Mouse (Mus musculus): Measurements from ENCODE around the gene 4930470P17Rik. TPM values are rescaled to one million over a fixed set of nuclear protein-coding genes. Genes with fewer than 3 reads are reported as not detected.

4930470P17Rik gene
- not detected in 2 replicates for polyA plus RNA-seq (2011; ENCODE audit: insufficient read length, low read depth, missing spikeins)

DNA sequence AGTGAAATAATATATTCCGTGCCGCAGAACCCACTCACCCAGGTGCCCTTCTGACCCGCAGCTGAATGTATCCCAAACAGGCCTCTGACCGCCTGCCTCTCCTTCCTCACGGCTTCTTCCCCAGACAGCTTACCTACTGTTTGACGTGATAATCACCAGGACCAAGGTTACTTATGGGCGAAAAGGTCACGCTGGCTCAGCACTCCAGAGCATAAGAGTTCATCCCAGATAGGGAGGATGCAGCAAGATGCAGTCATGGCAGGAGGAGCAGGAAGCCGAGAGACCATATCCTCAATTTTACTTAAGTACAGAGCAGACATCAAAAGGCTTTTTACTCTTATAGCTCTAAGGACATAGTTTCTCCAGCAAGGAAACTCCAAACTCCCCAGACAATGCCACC lies at the start of gene 4930470P17Rik:
TSS of gene 4930470P17Rik (minus strand) at position 101 of the 400 bp plus-strand sequence.
- Histone ChIP-seq H3K27ac (ENCODE audit: insufficient read depth, low read length) (no peak within 1 kb of the TSS), H3K4me3 (ENCODE audit: insufficient read depth, low read length) (no peak within 1 kb of the TSS), H3K4me1 (ENCODE audit: control insufficient read depth, insufficient read depth, low read length) (no peaks in the 10 kb centered on the region)
- TF ChIP-seq POLR2A (IDR thresholded peaks at IDR 0.05; ENCODE audit: low read depth, low read length) (no peak), CTCF (IDR thresholded peaks at IDR 0.05; ENCODE audit: borderline replicate concordance, insufficient read depth, low read length) (no peak)

DNA sequence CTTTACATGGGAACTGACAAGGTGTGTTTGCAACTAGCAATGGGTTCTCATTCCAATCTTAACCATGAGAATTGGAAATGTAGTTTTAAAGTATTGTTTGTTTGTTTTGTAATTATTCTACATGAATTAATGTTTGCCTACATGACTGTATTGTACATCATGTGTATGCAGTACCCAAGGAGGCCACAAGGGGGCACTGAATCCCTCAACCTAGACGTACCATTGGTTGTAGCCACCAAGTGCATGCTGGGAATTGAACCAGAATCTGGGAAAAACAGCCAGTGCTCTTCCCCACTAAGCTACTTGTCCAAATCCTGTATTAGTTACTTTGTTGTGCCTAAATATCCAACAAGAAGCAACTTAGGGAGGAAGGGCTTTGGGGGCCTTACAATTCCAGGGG lies 49.7 kb upstream of the 4930470P17Rik start:
- Histone ChIP-seq H3K27ac (ENCODE audit: insufficient read depth, low read length) (no peak overlapping the region), H3K4me3 (ENCODE audit: insufficient read depth, low read length) (no peak overlapping the region), H3K4me1 (ENCODE audit: control insufficient read depth, insufficient read depth, low read length) (no peaks in the 10 kb centered on the region)
- TF ChIP-seq CTCF (IDR thresholded peaks at IDR 0.05; ENCODE audit: borderline replicate concordance, insufficient read depth, low read length), result no peak
- TF ChIP-seq POLR2A (IDR thresholded peaks at IDR 0.05; ENCODE audit: low read depth, low read length), result no peak

DNA sequence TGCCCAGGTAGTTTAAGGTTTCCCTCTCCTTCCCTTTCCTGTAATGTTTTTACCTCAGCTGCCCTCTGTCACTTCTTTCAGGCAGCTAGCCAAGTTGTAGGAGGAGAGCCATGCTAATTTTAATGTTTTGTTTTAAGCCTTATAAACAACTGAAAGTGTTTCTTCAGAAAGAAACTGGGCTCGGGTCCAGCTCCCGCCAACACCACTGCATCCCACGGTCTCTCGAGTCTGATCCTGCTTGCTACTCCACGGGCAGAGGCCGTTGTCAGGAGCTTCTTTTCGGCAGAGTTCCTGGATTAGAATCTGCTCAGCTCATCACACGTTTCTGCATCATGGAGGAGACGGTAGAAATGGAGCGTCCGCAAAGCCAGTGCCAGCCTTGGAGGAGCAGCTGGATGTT lies 46.7 kb upstream of the 4930470P17Rik start:
- H3K27ac ChIP-seq (ENCODE audit: insufficient read depth, low read length), result no peak overlapping the region
- no peaks in the 10 kb centered on the region for H3K4me1 ChIP-seq (ENCODE audit: control insufficient read depth, insufficient read depth, low read length)
- no peak for TF ChIP-seq POLR2A (IDR thresholded peaks at IDR 0.05; ENCODE audit: low read depth, low read length)
- no peak for TF ChIP-seq CTCF (IDR thresholded peaks at IDR 0.05; ENCODE audit: borderline replicate concordance, insufficient read depth, low read length)
- no peak overlapping the region for H3K4me3 ChIP-seq (ENCODE audit: insufficient read depth, low read length)

DNA sequence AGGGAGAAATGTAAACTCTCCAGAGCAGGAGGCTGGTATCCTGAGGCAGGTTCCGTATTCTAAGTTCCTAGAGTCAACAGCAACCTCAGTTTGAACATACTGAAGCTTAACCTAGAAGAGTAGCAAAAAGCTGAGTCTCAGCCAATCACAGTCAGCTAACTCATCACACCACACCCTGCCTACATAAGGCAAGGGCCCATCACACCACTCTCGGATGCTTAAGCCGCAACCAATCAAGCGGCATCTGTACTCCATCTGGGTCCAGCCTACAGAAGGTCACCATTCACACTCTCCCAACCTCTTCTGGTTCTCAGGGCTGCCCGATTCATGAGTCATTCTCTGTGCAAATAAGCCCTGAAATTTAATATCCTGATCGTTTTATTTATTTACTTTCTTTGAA lies 44.4 kb upstream of the 4930470P17Rik start:
- no peak overlapping the region for H3K4me3 ChIP-seq (ENCODE audit: insufficient read depth, low read length)
- H3K27ac ChIP-seq (ENCODE audit: insufficient read depth, low read length), result no peak overlapping the region
- no peak for TF ChIP-seq POLR2A (IDR thresholded peaks at IDR 0.05; ENCODE audit: low read depth, low read length)
- TF ChIP-seq CTCF (IDR thresholded peaks at IDR 0.05; ENCODE audit: borderline replicate concordance, insufficient read depth, low read length), result no peak
- no peaks in the 10 kb centered on the region for H3K4me1 ChIP-seq (ENCODE audit: control insufficient read depth, insufficient read depth, low read length)

DNA sequence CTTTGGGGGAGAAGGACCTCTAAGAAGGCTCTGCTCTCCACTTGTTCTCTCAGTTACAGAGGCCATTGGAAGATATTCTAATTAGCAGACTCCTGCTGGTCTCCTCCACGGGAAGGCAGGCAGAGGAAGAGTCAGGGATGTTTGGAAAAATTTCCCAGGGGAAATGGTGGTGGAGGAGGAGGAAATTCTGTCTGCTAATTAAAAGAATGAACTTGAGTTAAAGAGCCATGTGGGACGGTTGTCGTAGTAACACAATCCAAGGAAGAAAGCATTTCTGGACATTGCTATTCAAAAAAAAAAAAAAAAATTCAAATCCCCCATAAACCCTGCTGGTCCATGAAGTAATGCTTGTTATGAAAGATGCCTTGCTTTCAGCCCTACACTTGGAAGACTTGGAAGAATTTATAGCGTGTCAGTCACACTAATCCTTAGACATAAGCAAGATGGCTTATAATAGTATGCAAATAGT lies 40.6 kb upstream of the 4930470P17Rik start:
- H3K27ac ChIP-seq (ENCODE audit: insufficient read depth, low read length), result no peak overlapping the region
- H3K4me3 ChIP-seq (ENCODE audit: insufficient read depth, low read length), result no peak overlapping the region
- no peak for TF ChIP-seq POLR2A (IDR thresholded peaks at IDR 0.05; ENCODE audit: low read depth, low read length)
- no peak for TF ChIP-seq CTCF (IDR thresholded peaks at IDR 0.05; ENCODE audit: borderline replicate concordance, insufficient read depth, low read length)
- no peaks in the 10 kb centered on the region for H3K4me1 ChIP-seq (ENCODE audit: control insufficient read depth, insufficient read depth, low read length)

DNA sequence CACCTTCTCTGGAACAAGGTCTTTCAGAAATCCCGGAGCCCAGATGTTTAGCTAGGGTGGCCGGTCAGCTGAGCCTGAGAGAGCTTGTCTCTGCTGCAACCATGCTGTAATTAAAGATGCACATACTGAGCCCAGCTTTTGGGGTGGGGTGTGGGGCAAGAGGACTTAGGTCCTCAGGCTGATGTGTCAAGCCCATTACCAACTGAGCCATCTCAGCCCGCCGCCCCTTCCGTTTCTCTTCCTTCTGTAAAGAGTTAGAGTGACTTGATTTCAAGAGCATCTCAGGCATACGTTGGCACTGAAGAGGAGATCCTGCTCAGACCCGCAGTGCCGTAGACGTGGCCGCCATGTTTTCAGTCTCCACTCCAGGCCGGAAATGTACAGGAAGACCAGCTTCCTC lies 38.5 kb upstream of the 4930470P17Rik start:
- Histone ChIP-seq H3K4me3 (ENCODE audit: insufficient read depth, low read length) (no peak overlapping the region), H3K27ac (ENCODE audit: insufficient read depth, low read length) (no peak overlapping the region), H3K4me1 (ENCODE audit: control insufficient read depth, insufficient read depth, low read length) (no peaks in the 10 kb centered on the region)
- TF ChIP-seq POLR2A (IDR thresholded peaks at IDR 0.05; ENCODE audit: low read depth, low read length), result no peak
- TF ChIP-seq CTCF (IDR thresholded peaks at IDR 0.05; ENCODE audit: borderline replicate concordance, insufficient read depth, low read length), result no peak

DNA sequence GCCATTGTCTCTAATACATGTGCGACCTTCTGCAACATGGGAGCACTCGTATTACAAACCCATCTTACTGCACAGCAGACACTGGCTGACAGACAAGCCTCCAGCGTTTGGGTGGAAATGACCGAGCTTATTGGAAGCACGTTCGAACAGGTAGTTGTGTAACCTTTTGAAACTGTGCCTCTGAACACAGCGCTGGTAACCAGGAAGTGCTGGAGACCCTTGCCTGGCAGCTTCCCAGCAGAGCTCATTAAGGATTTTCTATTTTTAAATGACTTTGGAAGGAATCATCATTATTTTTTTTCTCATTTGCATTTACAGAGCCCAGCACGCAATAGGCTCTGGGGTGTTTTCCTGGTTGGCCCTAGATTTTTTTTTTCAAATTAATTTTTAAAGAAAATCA lies 36.9 kb upstream of the 4930470P17Rik start:
- no peaks in the 10 kb centered on the region for H3K4me1 ChIP-seq (ENCODE audit: control insufficient read depth, insufficient read depth, low read length)
- TF ChIP-seq CTCF (IDR thresholded peaks at IDR 0.05; ENCODE audit: borderline replicate concordance, insufficient read depth, low read length) (no peak), POLR2A (IDR thresholded peaks at IDR 0.05; ENCODE audit: low read depth, low read length) (no peak)
- H3K4me3 ChIP-seq (ENCODE audit: insufficient read depth, low read length), result no peak overlapping the region
- H3K27ac ChIP-seq (ENCODE audit: insufficient read depth, low read length), result no peak overlapping the region

DNA sequence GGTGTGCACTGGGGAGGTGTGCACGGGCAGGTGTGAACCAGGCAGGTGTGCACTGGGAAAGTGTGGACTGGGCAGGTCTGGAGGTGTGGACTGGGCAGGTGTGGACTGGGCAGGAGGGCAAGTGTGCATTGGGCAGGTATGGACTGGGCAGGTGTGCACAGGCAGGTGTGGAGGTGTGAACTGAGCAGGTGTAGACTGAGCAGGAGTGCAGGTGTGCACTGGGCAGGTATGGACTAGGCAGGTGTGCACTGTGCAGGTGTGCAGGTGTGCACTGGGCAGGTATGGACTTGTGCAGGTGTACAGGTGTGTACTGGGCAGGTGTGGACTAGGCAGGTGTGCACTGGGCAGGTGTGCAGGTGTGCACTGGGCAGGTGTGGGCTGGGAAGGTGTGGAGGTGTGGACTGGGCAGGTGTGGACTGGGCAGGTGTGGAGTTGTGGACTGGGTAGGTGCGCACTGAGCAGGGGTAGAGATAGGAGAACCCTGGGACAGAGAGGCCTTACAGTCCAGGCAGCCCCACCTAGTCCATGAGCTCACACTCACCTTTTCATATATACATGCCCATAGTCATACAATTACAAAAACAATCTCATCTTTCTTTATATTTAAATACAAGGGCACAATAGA lies 31.3 kb upstream of the 4930470P17Rik start:
- no peak for TF ChIP-seq POLR2A (IDR thresholded peaks at IDR 0.05; ENCODE audit: low read depth, low read length)
- TF ChIP-seq CTCF (IDR thresholded peaks at IDR 0.05; ENCODE audit: borderline replicate concordance, insufficient read depth, low read length), result no peak
- no peak overlapping the region for H3K4me3 ChIP-seq (ENCODE audit: insufficient read depth, low read length)
- no peaks in the 10 kb centered on the region for H3K4me1 ChIP-seq (ENCODE audit: control insufficient read depth, insufficient read depth, low read length)
- H3K27ac ChIP-seq (ENCODE audit: insufficient read depth, low read length), result no peak overlapping the region

DNA sequence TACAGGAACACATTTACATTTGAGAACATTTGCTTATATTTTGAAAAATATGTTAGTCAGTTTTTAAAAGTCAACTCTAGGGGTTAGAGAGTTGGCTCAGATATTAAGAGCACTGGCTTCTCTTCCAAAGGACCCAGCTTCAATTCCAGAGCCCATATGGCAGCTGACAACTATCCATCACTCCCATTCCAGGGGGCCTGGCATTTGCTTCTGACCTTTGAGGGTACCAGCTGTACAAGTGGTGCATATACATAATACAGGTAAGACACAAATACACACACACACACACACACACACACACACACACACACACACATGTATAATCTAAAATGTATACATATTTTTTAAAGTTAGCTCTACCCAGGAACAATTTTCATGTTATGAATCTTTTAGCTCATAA lies 30.6 kb upstream of the 4930470P17Rik start:
- H3K4me1 ChIP-seq (ENCODE audit: control insufficient read depth, insufficient read depth, low read length), result no peaks in the 10 kb centered on the region
- TF ChIP-seq CTCF (IDR thresholded peaks at IDR 0.05; ENCODE audit: borderline replicate concordance, insufficient read depth, low read length), result no peak
- no peak for TF ChIP-seq POLR2A (IDR thresholded peaks at IDR 0.05; ENCODE audit: low read depth, low read length)
- no peak overlapping the region for H3K27ac ChIP-seq (ENCODE audit: insufficient read depth, low read length)
- no peak overlapping the region for H3K4me3 ChIP-seq (ENCODE audit: insufficient read depth, low read length)

DNA sequence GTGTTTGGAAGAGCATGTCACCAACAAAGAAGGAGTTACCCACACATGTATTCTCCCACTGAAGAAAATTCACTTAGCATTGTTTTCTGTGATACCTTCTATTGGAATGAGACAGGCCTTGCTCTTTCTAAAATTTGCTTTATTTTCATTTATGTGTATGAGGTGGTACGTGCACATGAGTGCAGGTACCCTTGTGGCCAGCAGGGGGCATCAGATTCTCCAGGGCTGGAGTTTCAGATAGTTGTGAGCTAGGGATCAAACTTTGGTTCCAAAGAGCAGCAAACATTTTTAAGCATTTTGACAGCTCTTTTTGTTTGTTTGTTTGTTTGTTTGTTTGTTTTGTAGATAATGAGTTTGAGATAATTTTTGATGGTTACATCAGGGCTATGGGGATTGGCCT lies 29.6 kb upstream of the 4930470P17Rik start:
- no peak overlapping the region for H3K27ac ChIP-seq (ENCODE audit: insufficient read depth, low read length)
- TF ChIP-seq CTCF (IDR thresholded peaks at IDR 0.05; ENCODE audit: borderline replicate concordance, insufficient read depth, low read length), result no peak
- no peak for TF ChIP-seq POLR2A (IDR thresholded peaks at IDR 0.05; ENCODE audit: low read depth, low read length)
- H3K4me3 ChIP-seq (ENCODE audit: insufficient read depth, low read length), result no peak overlapping the region

More for the DNA sequence above, 29.6 kb upstream of the 4930470P17Rik start:
- no peaks in the 10 kb centered on the region for H3K4me1 ChIP-seq (ENCODE audit: control insufficient read depth, insufficient read depth, low read length)

Data from embryonic fibroblast, embryonic 13.5 days (primary cell).